ENCODE assay signal across 23 mouse cellular contexts in genomic region chr11:59497747-59498146, GRCm38 (mm10). TPM values are rescaled to one million over a fixed set of nuclear protein-coding genes. Genes with fewer than 3 reads are reported as not detected.
DNase-seq lines count a peak whose midpoint lies in the region; ATAC-seq and TF ChIP-seq lines count a peak whose summit lies in the region.
"Had no signal": no experiment of that assay in that cellular context is flagged by ENCODE, and none has a peak within 500 bp of the region (broad histone marks: within the 10 kb centered on the region; RNA-seq: fewer than 3 reads in every experiment).

No protein-coding gene starts in this region.

- no peak; a peak in 1 of 4 replicates for TF ChIP-seq POLR2A in MEL (IDR thresholded peaks at IDR 0.05; ENCODE audit: control insufficient read depth in 1 of 2, insufficient read depth in 1 of 2, low read depth in 1 of 2, low read length in 2 of 2, poor library complexity in 1 of 2)

- no peak overlapping the region for H3K4me3 ChIP-seq in gastrocnemius, adult 2 months
- H3K4me3 ChIP-seq in liver, postnatal 0 days (ENCODE audit: low read depth, low read length) = no peak overlapping the region
- no peak overlapping the region for H3K4me3 ChIP-seq in MEL (ENCODE audit: control insufficient read depth in 1 of 2, insufficient read depth in 1 of 2, low read depth in 2 of 2, low read length in 2 of 2)
- no peak overlapping the region for H3K4me3 ChIP-seq in stomach, postnatal 0 days (ENCODE audit: low read depth, low read length)
- H3K4me3 ChIP-seq: embryonic facial prominence, embryonic 13.5 days; heart, embryonic 15.5 days; limb, embryonic 15.5 days; midbrain, embryonic 10.5 days; stomach, embryonic 15.5 days had no signal

- ATAC-seq in liver, postnatal 0 days = no peak
- ATAC-seq in stomach, postnatal 0 days (ENCODE audit: low FRiP score, low TSS enrichment) = no peak
- ATAC-seq: forebrain, embryonic 16.5 days; hindbrain, embryonic 16.5 days had no signal

- H3K9ac ChIP-seq in liver, postnatal 0 days (replicated peaks) = no peak overlapping the region
- no peak overlapping the region for H3K9ac ChIP-seq in MEL (ENCODE audit: control insufficient read depth, low read depth, low read length, poor library complexity, severe bottlenecking)
- no peak overlapping the region for H3K9ac ChIP-seq in stomach, postnatal 0 days (ENCODE audit: low read length)
- H3K9ac ChIP-seq: embryonic facial prominence, embryonic 13.5 days; heart, embryonic 15.5 days; limb, embryonic 15.5 days; stomach, embryonic 15.5 days had no signal

- no peak for TF ChIP-seq EP300 in liver, postnatal 0 days (IDR thresholded peaks at IDR 0.05; ENCODE audit: low read depth)
- no peak for TF ChIP-seq EP300 in MEL (IDR thresholded peaks at IDR 0.05; ENCODE audit: low read depth in 1 of 2, low read length in 2 of 2)
- TF ChIP-seq EP300 in stomach, postnatal 0 days (optimal IDR thresholded peaks at IDR 0.05) = no peak

- H3K79me2 ChIP-seq in MEL (ENCODE audit: control insufficient read depth, insufficient read depth, low read length, poor library complexity) = no peaks in the 10 kb centered on the region; the same call in 1 of the 2 replicates

- DNase-seq in gastrocnemius, adult 2 months = no peak
- no peak for DNase-seq in gastrocnemius, postnatal 4 days (ENCODE audit: low spot score in 2 of 2)
- no peak for DNase-seq in liver, postnatal 0 days
- DNase-seq in liver = no peak
- peak; percentile 66 for DNase-seq in MEL (ENCODE audit: low read depth, low spot score)
- DNase-seq in stomach, postnatal 0 days (ENCODE audit: low spot score) = no peak
- DNase-seq in T-cell, adult 2 months (ENCODE audit: low spot score) = no peak
- DNase-seq: cerebellum, adult 8-10 months; heart, adult 11 months; heart, postnatal 4 days; kidney, adult 18-20 months; layer of hippocampus, postnatal 36 days; lung, adult 2 months; lung, postnatal 4 days; retina, postnatal 1 day had no signal

- peak; percentile 13; the same call in 1 of the 2 replicates for TF ChIP-seq CTCF in gastrocnemius, adult 2 months (IDR thresholded peaks at IDR 0.05)
- TF ChIP-seq CTCF in liver, postnatal 0 days (IDR thresholded peaks at IDR 0.05; ENCODE audit: low read depth) = peak; percentile 27
- TF ChIP-seq CTCF in MEL (IDR thresholded peaks at IDR 0.05 in 2 of 3, conservative IDR thresholded peaks at IDR 0.05 in 1 of 3; ENCODE audit: control insufficient read depth in 1 of 3, insufficient read depth in 1 of 3, low read depth in 2 of 3, low read length in 3 of 3, poor library complexity in 1 of 3, severe bottlenecking in 1 of 3) = peak; percentile 33 to 65 (median 56)
- peak; percentile 20; the same call in 1 of the 2 replicates for TF ChIP-seq CTCF in stomach, postnatal 0 days (IDR thresholded peaks at IDR 0.05; ENCODE audit: low read depth)

- peak; percentile 31 for TF ChIP-seq RAD21 in MEL (IDR thresholded peaks at IDR 0.05; ENCODE audit: low read depth, low read length)

- H3K9me3 ChIP-seq in liver, postnatal 0 days (ENCODE audit: low read length) = no peaks in the 10 kb centered on the region
- no peaks in the 10 kb centered on the region for H3K9me3 ChIP-seq in MEL (replicated peaks; ENCODE audit: insufficient read depth, low read length)
- no peaks in the 10 kb centered on the region for H3K9me3 ChIP-seq in stomach, postnatal 0 days (ENCODE audit: control insufficient read depth, low read length)
- H3K9me3 ChIP-seq: embryonic facial prominence, embryonic 13.5 days; heart, embryonic 15.5 days; limb, embryonic 15.5 days; midbrain, embryonic 10.5 days; stomach, embryonic 15.5 days had no signal

- 86% methylated on average over 7 of the region's 7 CpGs for WGBS in liver, postnatal 0 days (ENCODE audit: insufficient replicate concordance)
- WGBS in stomach, postnatal 0 days = 90% methylated on average over 7 of the region's 7 CpGs

- no peak overlapping the region for H3K4me2 ChIP-seq in liver, postnatal 0 days (ENCODE audit: low read depth, low read length)
- H3K4me2 ChIP-seq in stomach, postnatal 0 days (replicated peaks; ENCODE audit: low read depth) = no peak overlapping the region
- H3K4me2 ChIP-seq: embryonic facial prominence, embryonic 13.5 days; heart, embryonic 15.5 days; limb, embryonic 15.5 days; stomach, embryonic 15.5 days had no signal

- H3K27me3 ChIP-seq in liver, postnatal 0 days (ENCODE audit: insufficient read depth, low read length) = no peaks in the 10 kb centered on the region
- H3K27me3 ChIP-seq in MEL (ENCODE audit: control insufficient read depth in 1 of 2, insufficient read depth in 2 of 2, low read length in 2 of 2) = no peaks in the 10 kb centered on the region
- no peaks in the 10 kb centered on the region for H3K27me3 ChIP-seq in stomach, postnatal 0 days (ENCODE audit: control insufficient read depth, insufficient read depth, low read length)
- H3K27me3 ChIP-seq: embryonic facial prominence, embryonic 13.5 days; heart, embryonic 15.5 days; limb, embryonic 15.5 days; stomach, embryonic 15.5 days had no signal

- H3K36me3 ChIP-seq in liver, postnatal 0 days (replicated peaks; ENCODE audit: insufficient read depth, low read length) = peaks cover 86% of the 10 kb centered on the region
- H3K36me3 ChIP-seq in MEL (ENCODE audit: control insufficient read depth in 1 of 2, insufficient read depth in 2 of 2, low read length in 2 of 2) = peaks cover 14 to 52% of the 10 kb centered on the region in 2 experiments
- H3K36me3 ChIP-seq in stomach, postnatal 0 days (ENCODE audit: control insufficient read depth, insufficient read depth, low read length) = peaks cover 32% of the 10 kb centered on the region

- H3K27ac ChIP-seq in gastrocnemius, adult 2 months = no peak overlapping the region
- no peak overlapping the region for H3K27ac ChIP-seq in liver, postnatal 0 days (ENCODE audit: low read depth)
- no peak overlapping the region for H3K27ac ChIP-seq in MEL (ENCODE audit: control insufficient read depth, low read depth, low read length)
- H3K27ac ChIP-seq in stomach, postnatal 0 days (replicated peaks) = no peak overlapping the region
- H3K27ac ChIP-seq: embryonic facial prominence, embryonic 13.5 days; heart, embryonic 15.5 days; kidney, postnatal 0 days; limb, embryonic 15.5 days; midbrain, embryonic 10.5 days; stomach, embryonic 15.5 days had no signal

- H3K4me1 ChIP-seq in liver, postnatal 0 days (ENCODE audit: insufficient read depth) = no peaks in the 10 kb centered on the region
- peaks cover 4 to 14% of the 10 kb centered on the region in 2 experiments for H3K4me1 ChIP-seq in MEL (ENCODE audit: control insufficient read depth in 1 of 2, insufficient read depth in 2 of 2, low read length in 2 of 2)
- H3K4me1 ChIP-seq in stomach, postnatal 0 days (replicated peaks; ENCODE audit: control insufficient read depth, insufficient read depth) = no peaks in the 10 kb centered on the region
- H3K4me1 ChIP-seq: embryonic facial prominence, embryonic 13.5 days; heart, embryonic 15.5 days; limb, embryonic 15.5 days; midbrain, embryonic 10.5 days; stomach, embryonic 15.5 days had no signal

- intact Hi-C loops in gastrocnemius, adult 2 months (cut with DNase I) = no loop called here

TF ChIP-seq in MEL, 35 proteins besides CTCF, POLR2A, EP300 and RAD21 (continues in another document):
- TF ChIP-seq E2F4 (IDR thresholded peaks at IDR 0.05; ENCODE audit: borderline replicate concordance, low read depth, low read length) (no peak), CHD1 (IDR thresholded peaks at IDR 0.05; ENCODE audit: low read depth, low read length) (no peak)

RNA-seq across cellular contexts. Expression of gene Zfp867, which starts 25.5 kb away (rescaled TPM):
- total RNA-seq in gastrocnemius, adult 2 months (2021) = 1 to 10 TPM; 2.2 to 2.3 TPM
- 1 to 10 TPM; 5.7 to 6.1 TPM for total RNA-seq in gastrocnemius, postnatal 4 days (2021)
- 1.4 and 1.5 TPM in 2 replicates for polyA plus RNA-seq in liver, postnatal 0 days (2015; fragmentation: Nextera tagmentation; extraction: Ambion mirVana)
- 0.12 TPM in 1 of 2 replicates, not detected in the other for total RNA-seq in MEL (2012; rRNA removed)
- 1 to 10 TPM in 1 of 2 experiments, not detected in 1; 1.3 TPM for polyA plus RNA-seq in MEL (2012; ENCODE audit: insufficient read depth in 1 of 2, insufficient read length in 2 of 2, low read depth in 1 of 2, low replicate concordance in 2 of 2, missing spikeins in 1 of 2)
- 3.4 and 3.8 TPM in 2 replicates for polyA plus RNA-seq in stomach, postnatal 0 days (2015; fragmentation: Nextera tagmentation; extraction: Ambion mirVana)

RNA-seq across cellular contexts. Expression of gene Zkscan17, which starts 28.8 kb away (rescaled TPM):
- 10 to 100 TPM; 13.7 to 19.3 TPM for total RNA-seq in gastrocnemius, adult 2 months (2021)
- 10 to 100 TPM; 21.1 to 22.0 TPM for total RNA-seq in gastrocnemius, postnatal 4 days (2021)
- polyA plus RNA-seq in liver, postnatal 0 days (2015; fragmentation: Nextera tagmentation; extraction: Ambion mirVana) = 5.2 and 5.4 TPM in 2 replicates
- 31.7 and 31.8 TPM in 2 replicates for total RNA-seq in MEL (2012; rRNA removed)
- polyA plus RNA-seq in MEL (2012; ENCODE audit: insufficient read depth in 1 of 2, insufficient read length in 2 of 2, low read depth in 1 of 2, low replicate concordance in 2 of 2, missing spikeins in 1 of 2) = 10 to 100 TPM in 1 of 2 experiments, not detected in 1; 49.6 TPM
- 6.9 and 7.2 TPM in 2 replicates for polyA plus RNA-seq in stomach, postnatal 0 days (2015; fragmentation: Nextera tagmentation; extraction: Ambion mirVana)

RNA-seq across cellular contexts. Expression of gene Nlrp3, which starts 43.6 kb away (rescaled TPM):
- under 1 TPM; 0.14 to 0.15 TPM for total RNA-seq in gastrocnemius, adult 2 months (2021)
- total RNA-seq in gastrocnemius, postnatal 4 days (2021) = under 1 TPM; 0.47 to 0.69 TPM
- 0.80 and 0.91 TPM in 2 replicates for polyA plus RNA-seq in liver, postnatal 0 days (2015; fragmentation: Nextera tagmentation; extraction: Ambion mirVana)
- not detected in 2 replicates for total RNA-seq in MEL (2012; rRNA removed)
- polyA plus RNA-seq in MEL (2012; ENCODE audit: insufficient read depth in 1 of 2, insufficient read length in 2 of 2, low read depth in 1 of 2, low replicate concordance in 2 of 2, missing spikeins in 1 of 2) = not detected
- 0.21 and 0.36 TPM in 2 replicates for polyA plus RNA-seq in stomach, postnatal 0 days (2015; fragmentation: Nextera tagmentation; extraction: Ambion mirVana)

RNA-seq across cellular contexts. Expression of gene Snap47, which starts 46.8 kb away (rescaled TPM):
- total RNA-seq in gastrocnemius, adult 2 months (2021) = 10 to 100 TPM; 18.6 to 30.4 TPM
- total RNA-seq in gastrocnemius, postnatal 4 days (2021) = 10 to 100 TPM; 34.8 to 40.9 TPM
- polyA plus RNA-seq in liver, postnatal 0 days (2015; fragmentation: Nextera tagmentation; extraction: Ambion mirVana) = 32.4 and 33.5 TPM in 2 replicates
- total RNA-seq in MEL (2012; rRNA removed) = 51.0 and 54.1 TPM in 2 replicates
- polyA plus RNA-seq in MEL (2012; ENCODE audit: insufficient read depth in 1 of 2, insufficient read length in 2 of 2, low read depth in 1 of 2, low replicate concordance in 2 of 2, missing spikeins in 1 of 2) = 10 to 100 TPM in 1 of 2 experiments, not detected in 1; 57.9 TPM
- 50.6 and 51.9 TPM in 2 replicates for polyA plus RNA-seq in stomach, postnatal 0 days (2015; fragmentation: Nextera tagmentation; extraction: Ambion mirVana)

RNA-seq across cellular contexts. Expression of gene Jmjd4, which starts 47.9 kb away (rescaled TPM):
- 10 to 100 TPM in 1 of 2 experiments, 1 to 10 TPM in 1; 7.2 to 10.2 TPM for total RNA-seq in gastrocnemius, adult 2 months (2021)
- total RNA-seq in gastrocnemius, postnatal 4 days (2021) = 10 to 100 TPM in 1 of 2 experiments, 1 to 10 TPM in 1; 8.5 to 10.0 TPM
- polyA plus RNA-seq in liver, postnatal 0 days (2015; fragmentation: Nextera tagmentation; extraction: Ambion mirVana) = 3.2 and 3.6 TPM in 2 replicates
- 14.3 and 18.1 TPM in 2 replicates for total RNA-seq in MEL (2012; rRNA removed)
- 10 to 100 TPM in 1 of 2 experiments, not detected in 1; 14.5 TPM for polyA plus RNA-seq in MEL (2012; ENCODE audit: insufficient read depth in 1 of 2, insufficient read length in 2 of 2, low read depth in 1 of 2, low replicate concordance in 2 of 2, missing spikeins in 1 of 2)
- 5.4 and 5.5 TPM in 2 replicates for polyA plus RNA-seq in stomach, postnatal 0 days (2015; fragmentation: Nextera tagmentation; extraction: Ambion mirVana)
